In genomic region chr3:113312937-113313336, GRCm38 (mm10) we compare ENCODE assay signal across 12 mouse cellular contexts. TPM values are rescaled to one million over a fixed set of nuclear protein-coding genes. Genes with fewer than 3 reads are reported as not detected.
"Had no signal": no experiment of that assay in that cellular context is flagged by ENCODE, and none has a peak within 500 bp of the region (broad histone marks: within the 10 kb centered on the region; RNA-seq: fewer than 3 reads in every experiment).

No protein-coding gene starts in this region.

RNA-seq across cellular contexts. Expression of gene Amy2a3, which starts 10.9 kb away (rescaled TPM):
- polyA plus RNA-seq: kidney, adult 2 months; kidney, embryonic 14.5 days; kidney, postnatal 0 days; large intestine, adult 2 months; limb, embryonic 10.5 days; liver, embryonic 12.5 days; lung, embryonic 16.5 days; midbrain, embryonic 13.5 days; midbrain, postnatal 0 days; neural tube, embryonic 13.5 days; thymus, adult 2 months had no signal

RNA-seq across cellular contexts. Expression of gene Amy2a4, which starts 21.7 kb away (rescaled TPM):
- polyA plus RNA-seq: kidney, adult 2 months; kidney, embryonic 14.5 days; kidney, postnatal 0 days; large intestine, adult 2 months; limb, embryonic 10.5 days; liver, embryonic 12.5 days; lung, embryonic 16.5 days; midbrain, embryonic 13.5 days; midbrain, postnatal 0 days; neural tube, embryonic 13.5 days; thymus, adult 2 months had no signal

RNA-seq across cellular contexts. Expression of gene Amy2a2, which starts 43.5 kb away (rescaled TPM):
- polyA plus RNA-seq: kidney, adult 2 months; kidney, embryonic 14.5 days; kidney, postnatal 0 days; large intestine, adult 2 months; limb, embryonic 10.5 days; liver, embryonic 12.5 days; lung, embryonic 16.5 days; midbrain, embryonic 13.5 days; midbrain, postnatal 0 days; neural tube, embryonic 13.5 days; thymus, adult 2 months had no signal

RNA-seq across cellular contexts. Expression of gene Amy2a5, which starts 54.3 kb away (rescaled TPM):
- polyA plus RNA-seq: kidney, adult 2 months; kidney, embryonic 14.5 days; kidney, postnatal 0 days; limb, embryonic 10.5 days; liver, embryonic 12.5 days; liver, embryonic 15.5 days; lung, embryonic 16.5 days; neural tube, embryonic 13.5 days had no signal
